Mouse (Mus musculus): ENCODE results near the gene Ccdc162.

Gene Ccdc162

GRCm38 (mm10) chr10:41719587-41719986 is 3.2 kb upstream of the Ccdc162 start:
- no peaks in the 10 kb centered on the region for H3K27me3 ChIP-seq (ENCODE audit: insufficient read depth, low read length)
- H3K4me1 ChIP-seq (replicated peaks; ENCODE audit: low read depth, low read length), result peaks cover 14% of the 10 kb centered on the region
- no peak overlapping the region for H3K4me3 ChIP-seq (replicated peaks; ENCODE audit: low read length)
- TF ChIP-seq POU5F1 (IDR thresholded peaks at IDR 0.05; ENCODE audit: borderline replicate concordance, low read length), result no peak
- peaks cover 27% of the 10 kb centered on the region for H3K36me3 ChIP-seq (ENCODE audit: insufficient read depth, low read length)
- no peaks in the 10 kb centered on the region for H3K9me3 ChIP-seq (ENCODE audit: low read length)

- Histone ChIP-seq H3K36me3 (ENCODE audit: insufficient read depth, low read length) (peaks cover 8% of the 10 kb centered on the region), H3K4me3 (replicated peaks; ENCODE audit: low read length) (no peak overlapping the region; the same call in 1 of the 2 replicates), H3K9me3 (ENCODE audit: low read length) (no peaks in the 10 kb centered on the region), H3K27me3 (ENCODE audit: insufficient read depth, low read length) (no peaks in the 10 kb centered on the region), H3K4me1 (replicated peaks; ENCODE audit: low read depth, low read length) (peaks cover 14% of the 10 kb centered on the region)
- TF ChIP-seq CTCF (conservative IDR thresholded peaks at IDR 0.05; ENCODE audit: low read length), result no peak
Measured at GRCm38 (mm10) chr10:41715557-41715956, 877 bp downstream of the Ccdc162 start.

GRCm38 (mm10) chr10:41711467-41711866 is 5.0 kb downstream of the Ccdc162 start:
- TF ChIP-seq CTCF (conservative IDR thresholded peaks at IDR 0.05; ENCODE audit: low read length) (no peak), NANOG (IDR thresholded peaks at IDR 0.05; ENCODE audit: borderline replicate concordance, low read length) (no peak), POU5F1 (IDR thresholded peaks at IDR 0.05; ENCODE audit: borderline replicate concordance, low read length) (no peak)

GRCm38 (mm10) chr10:41710773-41711172 is 5.7 kb downstream of the Ccdc162 start:
- TF ChIP-seq CTCF (conservative IDR thresholded peaks at IDR 0.05; ENCODE audit: low read length) (no peak), NANOG (IDR thresholded peaks at IDR 0.05; ENCODE audit: borderline replicate concordance, low read length) (no peak), POU5F1 (IDR thresholded peaks at IDR 0.05; ENCODE audit: borderline replicate concordance, low read length) (no peak)
- Histone ChIP-seq H3K4me3 (replicated peaks; ENCODE audit: low read length) (no peak overlapping the region), H3K9me3 (ENCODE audit: low read length) (no peaks in the 10 kb centered on the region), H3K27me3 (ENCODE audit: insufficient read depth, low read length) (no peaks in the 10 kb centered on the region), H3K36me3 (ENCODE audit: insufficient read depth, low read length) (no peaks in the 10 kb centered on the region), H3K4me1 (replicated peaks; ENCODE audit: low read depth, low read length) (peaks cover 5% of the 10 kb centered on the region; the same call in 1 of the 2 replicates)

More at GRCm38 (mm10) chr10:41711467-41711866, 5.0 kb downstream of the Ccdc162 start:
- Histone ChIP-seq H3K4me3 (replicated peaks; ENCODE audit: low read length) (no peak overlapping the region), H3K27me3 (ENCODE audit: insufficient read depth, low read length) (no peaks in the 10 kb centered on the region), H3K36me3 (ENCODE audit: insufficient read depth, low read length) (no peaks in the 10 kb centered on the region), H3K9me3 (ENCODE audit: low read length) (no peaks in the 10 kb centered on the region), H3K4me1 (replicated peaks; ENCODE audit: low read depth, low read length) (peaks cover 9% of the 10 kb centered on the region)

- no peaks in the 10 kb centered on the region for H3K4me1 ChIP-seq (replicated peaks; ENCODE audit: low read depth, low read length)
- TF ChIP-seq CTCF (conservative IDR thresholded peaks at IDR 0.05; ENCODE audit: low read length), result no peak
- TF ChIP-seq NANOG (IDR thresholded peaks at IDR 0.05; ENCODE audit: borderline replicate concordance, low read length), result no peak
Measured at GRCm38 (mm10) chr10:41709341-41709740, 7.1 kb downstream of the Ccdc162 start.

GRCm38 (mm10) chr10:41699669-41700068 is 16.8 kb downstream of the Ccdc162 start:
- H3K4me3 ChIP-seq (replicated peaks; ENCODE audit: low read length), result no peak overlapping the region
- no peaks in the 10 kb centered on the region for H3K36me3 ChIP-seq (ENCODE audit: insufficient read depth, low read length)
- no peaks in the 10 kb centered on the region for H3K27me3 ChIP-seq (ENCODE audit: insufficient read depth, low read length)
- TF ChIP-seq NANOG (IDR thresholded peaks at IDR 0.05; ENCODE audit: borderline replicate concordance, low read length), result no peak
- TF ChIP-seq CTCF (conservative IDR thresholded peaks at IDR 0.05; ENCODE audit: low read length), result no peak
- TF ChIP-seq POU5F1 (IDR thresholded peaks at IDR 0.05; ENCODE audit: borderline replicate concordance, low read length), result no peak
- no peaks in the 10 kb centered on the region for H3K4me1 ChIP-seq (replicated peaks; ENCODE audit: low read depth, low read length)
- H3K9me3 ChIP-seq (ENCODE audit: low read length), result peaks cover 4% of the 10 kb centered on the region; the same call in 1 of the 2 replicates

More at GRCm38 (mm10) chr10:41709341-41709740, 7.1 kb downstream of the Ccdc162 start:
- Histone ChIP-seq H3K27me3 (ENCODE audit: insufficient read depth, low read length) (no peaks in the 10 kb centered on the region), H3K9me3 (ENCODE audit: low read length) (no peaks in the 10 kb centered on the region), H3K36me3 (ENCODE audit: insufficient read depth, low read length) (no peaks in the 10 kb centered on the region), H3K4me3 (replicated peaks; ENCODE audit: low read length) (no peak overlapping the region)

- Histone ChIP-seq H3K4me3 (replicated peaks; ENCODE audit: low read length) (no peak overlapping the region), H3K36me3 (ENCODE audit: insufficient read depth, low read length) (no peaks in the 10 kb centered on the region)
- TF ChIP-seq POU5F1 (IDR thresholded peaks at IDR 0.05; ENCODE audit: borderline replicate concordance, low read length) (no peak), CTCF (conservative IDR thresholded peaks at IDR 0.05; ENCODE audit: low read length) (no peak), NANOG (IDR thresholded peaks at IDR 0.05; ENCODE audit: borderline replicate concordance, low read length) (no peak)
Measured at GRCm38 (mm10) chr10:41697040-41697439, 19.4 kb downstream of the Ccdc162 start.

GRCm38 (mm10) chr10:41690978-41691377 is 25.5 kb downstream of the Ccdc162 start:
- H3K9me3 ChIP-seq (ENCODE audit: low read length), result peaks cover 18% of the 10 kb centered on the region
- peaks cover 6% of the 10 kb centered on the region; the same call in 1 of the 2 replicates for H3K4me1 ChIP-seq (replicated peaks; ENCODE audit: low read depth, low read length)
- no peaks in the 10 kb centered on the region for H3K36me3 ChIP-seq (ENCODE audit: insufficient read depth, low read length)
- peaks cover 7% of the 10 kb centered on the region; the same call in 1 of the 2 replicates for H3K27me3 ChIP-seq (ENCODE audit: insufficient read depth, low read length)
- no peak overlapping the region for H3K4me3 ChIP-seq (replicated peaks; ENCODE audit: low read length)
- no peak for TF ChIP-seq POU5F1 (IDR thresholded peaks at IDR 0.05; ENCODE audit: borderline replicate concordance, low read length)
- no peak for TF ChIP-seq NANOG (IDR thresholded peaks at IDR 0.05; ENCODE audit: borderline replicate concordance, low read length)
- no peak for TF ChIP-seq CTCF (conservative IDR thresholded peaks at IDR 0.05; ENCODE audit: low read length)

More at GRCm38 (mm10) chr10:41697040-41697439, 19.4 kb downstream of the Ccdc162 start:
- peaks cover 2% of the 10 kb centered on the region; the same call in 1 of the 2 replicates for H3K27me3 ChIP-seq (ENCODE audit: insufficient read depth, low read length)
- H3K4me1 ChIP-seq (replicated peaks; ENCODE audit: low read depth, low read length), result no peaks in the 10 kb centered on the region
- H3K9me3 ChIP-seq (ENCODE audit: low read length), result peaks cover 12% of the 10 kb centered on the region
